Mouse (Mus musculus) embryonic fibroblast, embryonic 13.5 days (primary cell): ENCODE measurements around the gene Eno2.
A peak's percentile ranks its signal among the peaks of the same experiment; 100 is the strongest.

Experiments used
- CTCF ChIP-seq: IDR thresholded peaks from 2 replicates; pipeline ENCODE4 v1.5.1; 2011; ENCODE audit warnings: mild to moderate bottlenecking, control low read depth, low read length, moderate library complexity, borderline replicate concordance; ENCODE audit not compliant: insufficient read depth
- POLR2A ChIP-seq: IDR thresholded peaks from 2 replicates; pipeline ENCODE4 v1.6.1; 2011; ENCODE audit warnings: low read depth, mild to moderate bottlenecking, control low read depth, low read length, moderate library complexity

DNA sequence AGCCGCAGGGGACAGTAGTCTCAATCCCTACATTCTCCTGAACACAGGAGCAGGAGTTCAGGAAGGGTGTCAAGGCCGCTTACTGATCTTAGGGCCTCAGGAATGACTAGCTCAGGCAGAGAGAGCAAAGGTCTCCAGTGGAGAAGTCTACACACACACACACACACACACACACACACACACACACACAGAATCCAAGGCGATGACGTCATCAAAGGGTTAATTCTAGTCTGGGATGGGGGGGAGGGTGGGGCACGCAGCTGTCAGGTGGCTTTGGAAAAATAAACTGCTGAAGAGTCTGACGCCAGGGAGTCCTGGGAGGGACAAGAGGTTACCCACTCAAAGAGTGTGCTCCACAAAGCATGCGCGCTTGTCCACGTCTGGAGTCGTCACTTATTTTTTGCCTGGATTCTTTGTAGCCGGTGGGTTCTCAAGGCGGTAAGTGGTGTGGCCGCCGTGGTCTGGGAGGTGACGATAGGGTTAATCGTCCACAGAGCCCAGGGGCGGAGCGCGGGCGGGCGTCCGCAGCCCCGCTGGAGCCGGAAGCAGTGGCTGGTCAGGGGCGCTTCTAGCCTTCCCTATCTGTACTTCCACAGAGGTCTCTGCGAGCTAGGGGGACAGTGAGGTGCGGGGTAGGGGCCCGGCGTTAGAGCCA lies 39.0 kb upstream of the Eno2 start, which contains the start of gene Spsb2:
- TF ChIP-seq CTCF (no peak), POLR2A (peak; percentile 63)
